Mouse (Mus musculus) monocyte, adult 5-6 weeks (primary cell): ENCODE results near the gene Ccdc171. TPM values are rescaled to one million over a fixed set of nuclear protein-coding genes. Genes with fewer than 3 reads are reported as not detected.
"Not testable (repeated sequence)": the region's sequence is repeated elsewhere in the genome, so short reads cannot be mapped to it uniquely, and the experiment has no call there.

ENCODE experiments used
- ATAC-seq: fragments of 153-309, 156-312 bp; replicated peaks from 2 replicates; pipeline ENCODE4 v1.8.0; 2017; ENCODE audit warnings: mild to moderate bottlenecking; ENCODE audit not compliant: low TSS enrichment, insufficient number of reproducible peaks, severe bottlenecking, poor library complexity, low FRiP score
- total RNA-seq: library from RNA; stranded (forward); fragments of 200-1000, 200-491, 200-594 nt; gene quantifications from 3 replicates; pipeline ENCODE4 v1.2.3, GENCODE M21; 2017

Ccdc171 gene
- total RNA-seq, 1 experiment from 2014 or later, result 24.0 TPM

- no peak for ATAC-seq
Measured at GRCm38 (mm10) chr4:83522066-83522465, 3.3 kb upstream of the Ccdc171 start.

- no peak for ATAC-seq
Measured at GRCm38 (mm10) chr4:83524456-83524842, 896 bp upstream of the Ccdc171 start.

DNA sequence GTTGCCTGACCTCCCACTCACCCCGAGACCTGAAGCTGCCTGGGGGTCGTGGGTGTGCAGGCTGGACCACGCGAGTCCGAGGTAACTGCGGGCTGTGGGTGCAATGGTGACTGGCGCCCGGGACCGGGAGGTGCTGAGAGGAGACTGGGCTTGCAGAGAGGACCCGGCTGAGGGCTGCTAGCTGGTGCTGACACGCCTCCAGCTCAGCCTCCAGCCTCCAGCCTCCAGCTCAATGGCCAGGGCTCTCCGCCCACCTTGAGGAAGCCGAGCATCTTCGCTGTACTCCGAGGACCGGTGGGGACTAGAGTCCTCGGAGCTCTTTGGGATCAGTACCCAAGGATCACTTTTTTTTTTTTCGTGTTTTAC, 328 bp downstream of the Ccdc171 start:
- no peak; the same call in 1 of the 2 replicates for ATAC-seq

- ATAC-seq, result no peak
Measured at GRCm38 (mm10) chr4:83526270-83526987, 1.1 kb downstream of the Ccdc171 start.

GRCm38 (mm10) chr4:83526988-83527334, 1.6 kb downstream of the Ccdc171 start:
- ATAC-seq, result no peak

DNA sequence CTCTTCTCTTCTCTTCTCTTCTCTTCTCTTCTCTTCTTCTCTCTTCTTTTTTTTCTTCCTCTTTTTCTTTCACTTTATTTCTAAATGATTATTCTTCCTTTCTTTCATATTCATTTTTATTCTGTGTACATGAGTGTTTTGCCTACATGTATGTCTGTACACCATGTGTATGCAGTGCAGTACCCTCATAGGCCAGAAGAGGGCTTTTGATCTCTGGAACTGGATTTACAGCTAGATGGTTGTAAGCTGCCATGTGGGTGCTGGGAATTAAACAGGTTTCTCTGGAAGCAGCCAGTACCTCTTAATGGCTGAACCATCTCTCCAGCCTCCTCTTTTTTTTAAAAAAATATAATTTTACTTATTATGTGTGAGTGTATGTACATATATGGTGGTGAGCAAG, 2.6 kb downstream of the Ccdc171 start:
- no peak for ATAC-seq

DNA sequence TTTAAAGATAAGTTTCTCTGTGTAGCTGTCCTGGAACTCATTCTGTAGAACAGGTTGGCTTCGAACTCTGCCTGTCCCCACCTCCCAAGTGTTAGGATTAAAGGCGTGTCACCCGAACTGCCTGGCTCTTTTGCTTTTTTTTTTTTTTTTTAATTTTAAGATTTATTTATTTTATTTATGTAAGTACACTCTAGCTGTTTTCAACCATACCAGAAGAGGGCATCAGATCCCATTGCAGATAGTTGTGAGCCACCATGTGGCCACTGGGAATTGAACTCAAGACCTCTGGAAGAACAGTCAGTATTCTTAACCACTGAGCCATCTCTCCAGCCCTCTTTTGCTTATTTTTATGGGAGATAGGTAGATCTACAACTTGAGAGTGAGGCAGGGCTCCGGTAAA, 4.7 kb downstream of the Ccdc171 start:
- ATAC-seq, result not testable (repeated sequence)

DNA sequence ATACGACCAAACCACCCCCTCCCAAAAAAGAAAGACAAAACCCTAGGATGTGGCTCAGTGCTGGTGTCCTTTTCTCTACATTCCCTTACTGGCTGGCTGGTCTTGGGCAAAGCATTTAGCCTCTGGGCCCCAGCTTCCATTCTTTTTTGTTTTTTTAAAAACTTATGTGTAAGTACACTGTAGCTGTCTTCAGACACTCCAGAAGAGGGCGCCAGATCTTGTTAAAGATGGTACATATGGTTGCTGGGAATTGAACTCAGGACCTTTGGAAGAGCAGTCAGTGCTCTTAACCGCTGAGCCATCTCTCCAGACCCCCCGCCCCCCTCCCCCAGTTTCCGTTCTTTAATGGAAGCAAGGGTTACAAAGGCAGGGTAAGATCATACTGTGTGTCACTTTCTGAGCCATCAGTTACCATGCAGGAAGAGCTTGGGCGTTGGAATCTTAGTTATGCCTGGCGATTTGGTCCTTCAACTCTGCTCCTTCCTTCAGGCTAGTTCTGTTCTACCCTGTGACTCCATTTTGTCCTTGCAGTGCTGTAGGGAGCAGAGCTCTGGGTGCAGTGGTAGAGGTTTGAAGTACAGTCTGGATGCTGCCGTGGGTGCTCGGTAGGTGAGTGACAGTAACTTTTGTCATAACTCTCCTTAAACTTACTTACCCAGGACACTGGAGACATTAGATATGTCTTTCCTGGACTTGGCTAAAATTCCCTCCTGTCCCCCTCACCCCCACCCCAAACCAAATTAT, 8.0 kb downstream of the Ccdc171 start:
- no peak for ATAC-seq

DNA sequence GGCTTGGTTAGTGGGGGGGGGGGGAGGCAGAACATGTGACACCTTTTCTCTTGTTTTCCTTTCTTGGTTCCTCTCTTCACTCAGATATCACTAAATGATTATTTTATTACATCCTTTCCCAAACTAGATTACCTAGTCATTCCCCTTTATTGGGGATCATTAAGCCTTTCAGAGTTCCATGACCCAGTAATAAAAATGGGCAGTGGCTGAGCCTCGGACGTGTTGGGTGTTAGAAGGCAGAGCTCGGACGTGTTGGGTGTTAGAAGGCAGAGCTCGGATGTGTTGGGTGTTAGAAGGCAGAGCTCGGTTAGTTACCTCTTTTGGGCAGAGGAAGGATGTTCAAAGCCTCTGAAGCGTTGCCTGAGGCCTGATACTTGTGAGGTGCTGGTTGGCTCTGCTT, 8.7 kb downstream of the Ccdc171 start:
- ATAC-seq, result no peak

DNA sequence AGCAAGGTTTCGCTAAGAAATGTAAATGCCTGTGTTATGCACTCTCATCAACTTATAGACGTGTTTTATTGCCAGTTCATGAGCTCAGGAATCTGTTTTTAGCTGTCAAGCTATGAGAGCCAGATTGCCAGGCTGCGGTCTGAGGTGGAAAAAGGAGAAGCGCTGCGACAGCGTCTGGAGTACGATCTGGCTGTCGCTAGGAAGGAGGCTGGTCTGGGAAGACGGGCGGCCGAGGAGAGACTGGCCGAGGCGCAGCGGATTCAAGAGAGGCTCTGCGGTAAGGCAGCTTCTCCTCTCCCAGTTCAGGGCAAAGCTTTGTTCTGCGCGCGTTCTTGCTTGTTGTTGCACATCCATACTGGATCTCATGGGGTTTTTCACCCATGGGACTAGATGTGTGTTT, 24.2 kb downstream of the Ccdc171 start:
- ATAC-seq, result no peak

- no peak for ATAC-seq
Measured at GRCm38 (mm10) chr4:83567190-83568113, 42.1 kb downstream of the Ccdc171 start.

DNA sequence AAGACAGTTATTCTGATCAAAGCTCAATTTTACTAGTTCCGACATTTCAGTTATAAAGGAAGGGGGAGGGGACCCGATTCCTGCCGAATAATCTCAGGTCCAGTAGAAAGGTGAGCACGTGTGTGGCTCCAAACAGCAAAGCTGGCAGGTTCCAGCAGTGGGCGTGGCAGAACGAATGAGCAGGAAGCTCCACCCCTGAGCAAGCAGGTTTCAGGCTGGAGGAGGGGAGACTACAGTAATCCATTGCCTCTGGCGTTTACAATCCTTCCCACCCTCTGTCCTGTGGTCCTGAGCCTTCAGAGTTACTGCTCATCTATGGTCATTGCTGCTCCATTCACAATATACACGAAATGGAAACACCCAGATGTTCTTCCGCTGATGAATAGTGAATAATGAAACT, 42.8 kb downstream of the Ccdc171 start:
- not testable (repeated sequence) for ATAC-seq

DNA sequence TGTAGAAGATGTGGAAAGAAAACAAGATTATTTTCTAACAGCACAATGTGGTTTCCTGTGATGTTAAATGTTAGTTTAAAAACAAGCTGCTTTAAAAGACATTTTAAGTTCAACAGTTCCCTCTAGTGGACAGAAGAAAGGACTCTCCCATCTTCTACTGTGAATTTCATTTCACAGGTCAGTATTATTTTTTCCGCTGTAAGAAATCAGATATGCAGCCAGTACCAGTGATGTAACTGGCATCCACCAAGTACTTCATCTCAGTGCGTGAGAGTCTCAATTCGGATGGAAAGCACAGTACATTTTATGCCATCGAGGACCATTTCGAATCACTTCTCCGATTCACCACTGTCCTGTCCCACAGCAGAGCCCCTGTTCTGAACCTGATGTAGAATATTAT, 45.2 kb downstream of the Ccdc171 start:
- no peak for ATAC-seq

GRCm38 (mm10) chr4:83571033-83571432, 45.7 kb downstream of the Ccdc171 start:
- ATAC-seq, result no peak

GRCm38 (mm10) chr4:83572521-83572920, 47.2 kb downstream of the Ccdc171 start:
- ATAC-seq, result no peak

- ATAC-seq, result no peak
Measured at GRCm38 (mm10) chr4:83576315-83576714, 51.0 kb downstream of the Ccdc171 start.

- ATAC-seq, result no peak
Measured at GRCm38 (mm10) chr4:83580157-83580556, 54.8 kb downstream of the Ccdc171 start.

- no peak for ATAC-seq
Measured at GRCm38 (mm10) chr4:83587563-83587962, 62.2 kb downstream of the Ccdc171 start.

GRCm38 (mm10) chr4:83596486-83596885, 71.1 kb downstream of the Ccdc171 start:
- ATAC-seq, result no peak
